Mouse (Mus musculus): ENCODE data around the gene 4930548H24Rik. TPM values are rescaled to one million over a fixed set of nuclear protein-coding genes. Genes with fewer than 3 reads are reported as not detected.

4930548H24Rik gene
- polyA plus RNA-seq (2015; fragmentation: Nextera tagmentation; extraction: Ambion mirVana), result not detected in 2 replicates

- Histone ChIP-seq H3K27me3 (no peaks in the 10 kb centered on the region), H3K36me3 (peaks cover 35% of the 10 kb centered on the region), H3K4me3 (no peak within 1 kb of the TSS), H3K27ac (replicated peaks) (no peak within 1 kb of the TSS), H3K4me2 (replicated peaks) (no peak within 1 kb of the TSS), H3K4me1 (no peaks in the 10 kb centered on the region), H3K9me3 (no peaks in the 10 kb centered on the region), H3K9ac (replicated peaks) (no peak within 1 kb of the TSS)
- WGBS, result 98% methylated on average over 3 of the region's 3 CpGs
- ATAC-seq (replicated peaks), result no peak
Measured at GRCm38 (mm10) chr5:31485440-31485839, at the start of gene 4930548H24Rik. Gene 4930548H24Rik (plus strand): TSS chr5:31485740.

- H3K9me3 ChIP-seq, result no peaks in the 10 kb centered on the region
- H3K36me3 ChIP-seq, result no peaks in the 10 kb centered on the region
- peaks cover 20% of the 10 kb centered on the region for H3K4me1 ChIP-seq
- no peak overlapping the region for H3K4me3 ChIP-seq
- no peaks in the 10 kb centered on the region for H3K27me3 ChIP-seq
- no peak overlapping the region for H3K27ac ChIP-seq (replicated peaks)
- no peak overlapping the region; the same call in 1 of the 2 replicates for H3K4me2 ChIP-seq (replicated peaks)
- H3K9ac ChIP-seq (replicated peaks), result no peak overlapping the region
- WGBS, result 94% methylated on average over 2 of the region's 2 CpGs
- ATAC-seq (replicated peaks), result no peak
Measured at GRCm38 (mm10) chr5:31451336-31451735, 34.2 kb upstream of the 4930548H24Rik start.

GRCm38 (mm10) chr5:31451878-31452561 is 33.5 kb upstream of the 4930548H24Rik start, which contains the start of gene Zfp512:
Gene Zfp512 (plus strand): TSS chr5:31452431.
- WGBS, result 6% methylated on average over 23 of the region's 23 CpGs
- Histone ChIP-seq H3K4me1 (peaks cover 20% of the 10 kb centered on the region), H3K36me3 (no peaks in the 10 kb centered on the region), H3K9me3 (no peaks in the 10 kb centered on the region), H3K27me3 (no peaks in the 10 kb centered on the region), H3K9ac (replicated peaks) (peak within 1 kb of the TSS; percentile 60), H3K4me2 (replicated peaks) (peak within 1 kb of the TSS; percentile 88), H3K27ac (replicated peaks) (peak within 1 kb of the TSS; percentile 63; the same call in 1 of the 2 replicates), H3K4me3 (peak within 1 kb of the TSS; percentile 63)
- ATAC-seq (replicated peaks), result peak; percentile 99

GRCm38 (mm10) chr5:31452562-31452878 is 33.0 kb upstream of the 4930548H24Rik start:
- ATAC-seq (replicated peaks), result no peak
- H3K36me3 ChIP-seq, result no peaks in the 10 kb centered on the region
- no peaks in the 10 kb centered on the region for H3K27me3 ChIP-seq
- no peaks in the 10 kb centered on the region for H3K9me3 ChIP-seq
- 0% methylated on average over 11 of the region's 11 CpGs for WGBS
- peak overlapping the region; percentile 88 for H3K4me2 ChIP-seq (replicated peaks)
- H3K4me3 ChIP-seq, result peak overlapping the region; percentile 63
- peaks cover 20% of the 10 kb centered on the region for H3K4me1 ChIP-seq
- peak overlapping the region; percentile 63; the same call in 1 of the 2 replicates for H3K27ac ChIP-seq (replicated peaks)
- H3K9ac ChIP-seq (replicated peaks), result peak overlapping the region; percentile 60

GRCm38 (mm10) chr5:31452886-31453410 is 32.6 kb upstream of the 4930548H24Rik start:
- peaks cover 20% of the 10 kb centered on the region for H3K4me1 ChIP-seq
- no peak for ATAC-seq (replicated peaks)
- peak overlapping the region; percentile 60 for H3K9ac ChIP-seq (replicated peaks)
- 16% methylated on average over 7 of the region's 7 CpGs for WGBS
- peak overlapping the region; percentile 88 for H3K4me2 ChIP-seq (replicated peaks)
- no peak overlapping the region for H3K27ac ChIP-seq (replicated peaks)
- no peaks in the 10 kb centered on the region for H3K9me3 ChIP-seq
- no peaks in the 10 kb centered on the region for H3K36me3 ChIP-seq
- H3K27me3 ChIP-seq, result no peaks in the 10 kb centered on the region
- peak overlapping the region; percentile 63 for H3K4me3 ChIP-seq

- Histone ChIP-seq H3K4me2 (replicated peaks) (no peak overlapping the region), H3K4me1 (no peaks in the 10 kb centered on the region), H3K9ac (replicated peaks) (no peak overlapping the region), H3K27me3 (no peaks in the 10 kb centered on the region), H3K4me3 (no peak overlapping the region), H3K36me3 (peaks cover 71% of the 10 kb centered on the region), H3K9me3 (no peaks in the 10 kb centered on the region), H3K27ac (replicated peaks) (no peak overlapping the region)
- WGBS, result 98% methylated on average over 3 of the region's 3 CpGs
- ATAC-seq (replicated peaks), result no peak
Measured at GRCm38 (mm10) chr5:31467798-31468197, 17.7 kb upstream of the 4930548H24Rik start.

- Histone ChIP-seq H3K9me3 (no peaks in the 10 kb centered on the region), H3K27me3 (no peaks in the 10 kb centered on the region), H3K4me3 (no peak overlapping the region), H3K4me2 (replicated peaks) (no peak overlapping the region), H3K36me3 (peaks cover 90% of the 10 kb centered on the region), H3K27ac (replicated peaks) (no peak overlapping the region), H3K9ac (replicated peaks) (no peak overlapping the region), H3K4me1 (no peaks in the 10 kb centered on the region)
- no peak for ATAC-seq (replicated peaks)
- WGBS, result 83% methylated on average over 6 of the region's 6 CpGs
Measured at GRCm38 (mm10) chr5:31469711-31470110, 15.8 kb upstream of the 4930548H24Rik start.

GRCm38 (mm10) chr5:31470334-31470733 is 15.2 kb upstream of the 4930548H24Rik start:
- WGBS, result 73% methylated on average over 7 of the region's 7 CpGs
- no peak overlapping the region for H3K9ac ChIP-seq (replicated peaks)

GRCm38 (mm10) chr5:31480536-31480935 is 5.0 kb upstream of the 4930548H24Rik start:
- Histone ChIP-seq H3K27ac (replicated peaks) (no peak overlapping the region), H3K9me3 (no peaks in the 10 kb centered on the region), H3K4me3 (no peak overlapping the region), H3K27me3 (no peaks in the 10 kb centered on the region), H3K4me2 (replicated peaks) (no peak overlapping the region), H3K9ac (replicated peaks) (no peak overlapping the region), H3K4me1 (no peaks in the 10 kb centered on the region), H3K36me3 (peaks cover 83% of the 10 kb centered on the region)
- ATAC-seq (replicated peaks), result no peak
- 94% methylated on average over 4 of the region's 4 CpGs for WGBS

More at GRCm38 (mm10) chr5:31470334-31470733, 15.2 kb upstream of the 4930548H24Rik start:
- Histone ChIP-seq H3K27ac (replicated peaks) (no peak overlapping the region), H3K4me1 (no peaks in the 10 kb centered on the region), H3K4me2 (replicated peaks) (no peak overlapping the region), H3K4me3 (no peak overlapping the region), H3K36me3 (peaks cover 92% of the 10 kb centered on the region), H3K27me3 (no peaks in the 10 kb centered on the region), H3K9me3 (no peaks in the 10 kb centered on the region)
- ATAC-seq (replicated peaks), result no peak

GRCm38 (mm10) chr5:31487889-31488288 is 2.3 kb downstream of the 4930548H24Rik start:
- H3K4me1 ChIP-seq, result no peaks in the 10 kb centered on the region
- no peaks in the 10 kb centered on the region for H3K27me3 ChIP-seq
- WGBS, result 96% methylated on average over 3 of the region's 3 CpGs
- no peak overlapping the region for H3K4me2 ChIP-seq (replicated peaks)
- H3K36me3 ChIP-seq, result peaks cover 18% of the 10 kb centered on the region
- no peak overlapping the region for H3K27ac ChIP-seq (replicated peaks)
- H3K4me3 ChIP-seq, result no peak overlapping the region
- H3K9ac ChIP-seq (replicated peaks), result no peak overlapping the region
- ATAC-seq (replicated peaks), result no peak
- H3K9me3 ChIP-seq, result no peaks in the 10 kb centered on the region

- 76% methylated on average over 7 of the region's 7 CpGs for WGBS
- no peaks in the 10 kb centered on the region for H3K27me3 ChIP-seq
Measured at GRCm38 (mm10) chr5:31489116-31489769, 3.7 kb downstream of the 4930548H24Rik start.

GRCm38 (mm10) chr5:31492031-31492430 is 6.5 kb downstream of the 4930548H24Rik start:
- 44% methylated on average over 1 of the region's 1 CpGs for WGBS
- H3K4me2 ChIP-seq (replicated peaks), result no peak overlapping the region
- H3K27ac ChIP-seq (replicated peaks), result no peak overlapping the region
- no peak overlapping the region for H3K4me3 ChIP-seq
- no peaks in the 10 kb centered on the region for H3K27me3 ChIP-seq
- no peak for ATAC-seq (replicated peaks)
- H3K36me3 ChIP-seq, result peaks cover 7% of the 10 kb centered on the region; the same call in 1 of the 2 replicates
- peaks cover 10% of the 10 kb centered on the region for H3K4me1 ChIP-seq
- no peak overlapping the region for H3K9ac ChIP-seq (replicated peaks)
- H3K9me3 ChIP-seq, result no peaks in the 10 kb centered on the region

More at GRCm38 (mm10) chr5:31489116-31489769, 3.7 kb downstream of the 4930548H24Rik start:
- no peaks in the 10 kb centered on the region for H3K4me1 ChIP-seq
- H3K36me3 ChIP-seq, result peaks cover 10% of the 10 kb centered on the region
- no peak overlapping the region for H3K9ac ChIP-seq (replicated peaks)
- H3K9me3 ChIP-seq, result no peaks in the 10 kb centered on the region
- no peak overlapping the region for H3K4me2 ChIP-seq (replicated peaks)
- no peak for ATAC-seq (replicated peaks)
- H3K4me3 ChIP-seq, result no peak overlapping the region
- H3K27ac ChIP-seq (replicated peaks), result no peak overlapping the region
